Mouse (Mus musculus): Measurements from ENCODE around the gene Cul4b.

DNA sequence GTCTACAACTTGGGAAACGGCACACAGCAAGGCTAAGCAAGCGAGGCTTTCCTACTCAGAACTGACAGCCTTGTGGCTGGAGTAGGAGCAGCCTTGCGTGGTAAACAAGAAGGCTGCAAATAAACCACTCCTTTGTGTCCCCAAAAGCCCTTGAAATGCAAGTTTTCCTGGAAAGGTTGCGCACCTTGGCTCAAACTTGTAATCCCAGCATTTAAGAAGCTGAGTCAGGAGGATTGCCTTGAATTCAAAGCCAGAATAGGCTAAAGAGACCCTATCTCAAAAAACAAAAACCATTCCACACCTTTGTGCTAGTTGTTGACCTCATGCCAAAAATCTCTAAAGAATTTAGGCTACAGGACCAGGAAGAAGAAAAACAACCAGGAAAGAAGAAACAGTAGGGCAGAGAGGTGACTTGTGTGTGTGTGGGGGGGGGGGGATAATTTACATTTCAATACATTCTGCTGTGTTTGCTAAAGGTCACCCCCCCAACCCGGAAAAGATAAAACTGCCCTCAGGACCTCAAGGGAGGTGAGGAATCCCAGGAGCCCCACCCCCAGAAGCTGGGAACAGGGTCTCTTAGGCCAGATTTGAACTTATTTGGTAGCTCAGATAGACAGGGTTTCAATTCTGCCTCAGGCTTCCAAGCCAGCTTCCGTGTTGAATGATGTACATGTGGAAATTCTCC, 9.3 kb downstream of the Cul4b start:
- TF ChIP-seq POLR2A (IDR thresholded peaks at IDR 0.05; ENCODE audit: borderline replicate concordance, insufficient read depth, low read length) (no peak), CTCF (IDR thresholded peaks at IDR 0.05; ENCODE audit: borderline replicate concordance, insufficient read depth, low read depth, low read length) (no peak)

Data from cerebellum, adult 2 months (tissue).